Mouse (Mus musculus): ENCODE results near the gene Zfp213.
"Not testable (repeated sequence)": the region's sequence is repeated elsewhere in the genome, so short reads cannot be mapped to it uniquely, and the experiment has no call there.

The Zfp213 gene

DNA sequence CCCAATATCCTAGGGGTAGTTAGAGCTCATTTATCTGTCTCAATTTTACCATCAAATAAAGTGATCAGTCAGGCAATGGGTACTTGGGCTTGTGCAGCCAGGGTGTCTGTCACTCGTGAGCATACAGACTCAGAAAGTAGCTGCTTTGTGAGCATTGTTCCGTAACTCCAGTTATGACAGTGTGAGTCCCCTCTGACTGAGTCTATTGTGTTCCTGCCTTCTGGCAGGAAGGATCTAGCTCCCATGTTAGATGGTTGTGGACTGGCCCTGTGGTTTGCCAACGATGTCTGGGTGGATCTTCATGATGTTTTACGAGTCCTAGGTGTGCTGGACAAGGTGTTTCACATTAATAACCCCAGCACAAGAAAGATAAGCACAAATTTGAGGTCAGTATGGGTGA is 21.2 kb downstream of the Zfp213 start:
- no peak for DNase-seq

DNA sequence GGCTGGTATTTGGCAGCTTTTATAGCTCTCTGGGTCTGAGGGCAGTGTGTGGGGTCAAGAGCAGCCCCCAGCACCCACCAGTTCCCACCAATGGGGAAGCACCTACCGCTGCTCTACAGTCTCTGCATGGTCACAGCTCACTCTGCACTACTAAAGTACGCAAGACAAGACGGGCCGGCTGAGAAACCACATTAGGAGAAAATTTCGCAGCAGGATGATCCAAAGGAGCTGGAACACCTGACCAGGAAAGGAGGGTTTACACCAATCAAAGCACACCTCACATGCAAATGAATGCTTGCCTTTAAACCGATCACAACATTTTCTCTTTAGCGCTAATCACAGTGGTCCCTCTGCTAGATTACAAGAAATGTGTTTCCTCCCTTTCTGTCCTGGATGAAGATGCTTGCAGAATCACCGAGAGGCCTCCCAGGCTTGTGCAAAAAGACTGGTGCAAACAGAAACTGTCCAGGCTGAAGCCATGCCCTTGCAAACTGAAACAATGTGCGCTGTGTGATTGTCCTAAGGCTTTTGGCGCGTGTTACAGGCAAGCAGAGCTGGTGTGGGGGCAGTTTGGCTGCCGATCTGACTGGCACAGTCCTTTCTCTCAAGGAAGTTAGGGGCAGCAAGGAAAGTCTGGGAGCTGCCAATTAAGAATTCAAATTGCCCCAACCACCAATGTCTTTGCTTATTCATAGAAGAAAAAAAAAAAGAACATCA is 21.9 kb downstream of the Zfp213 start:
- no peak for DNase-seq

DNA sequence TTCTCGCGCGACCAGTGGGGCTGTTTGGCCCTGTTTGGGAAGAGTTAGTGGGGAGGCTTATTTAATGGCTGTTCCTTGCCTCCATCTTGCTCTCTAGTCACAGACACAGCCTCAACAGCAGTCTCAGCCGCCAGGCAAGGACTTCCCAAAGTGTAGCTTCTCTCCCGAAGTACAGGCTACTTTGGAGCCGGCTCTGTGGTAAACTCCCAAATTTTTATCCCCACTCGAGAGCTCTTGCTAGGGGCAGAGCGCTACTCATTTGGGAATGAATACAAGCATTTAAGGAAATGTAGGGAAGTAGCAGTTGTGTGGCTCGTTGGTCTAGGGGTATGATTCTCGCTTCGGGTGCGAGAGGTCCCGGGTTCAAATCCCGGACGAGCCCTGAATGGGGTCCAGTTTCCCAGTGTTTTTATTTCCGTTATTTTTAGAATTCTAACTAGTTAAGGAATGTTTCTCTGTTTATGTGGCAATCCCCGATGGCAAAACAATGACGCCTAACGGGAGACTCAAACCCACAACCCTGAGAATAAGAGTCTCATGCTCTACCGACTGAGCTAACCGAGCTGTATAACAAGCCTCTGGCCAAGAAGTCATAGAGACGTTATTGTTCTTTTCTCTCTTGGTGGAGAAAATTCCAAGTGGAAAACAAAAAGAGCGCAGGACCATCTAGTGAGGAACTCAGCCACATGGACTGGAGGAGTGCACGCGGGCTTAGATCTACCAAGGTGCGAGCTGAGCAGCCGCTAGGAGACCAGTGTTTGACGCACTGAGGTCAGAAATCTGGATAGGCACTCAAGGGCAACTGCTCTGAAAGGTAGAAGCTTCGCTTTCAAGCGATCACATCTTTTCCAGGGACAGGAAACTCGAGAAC is 23.2 kb downstream of the Zfp213 start:
- no peak for DNase-seq

DNA sequence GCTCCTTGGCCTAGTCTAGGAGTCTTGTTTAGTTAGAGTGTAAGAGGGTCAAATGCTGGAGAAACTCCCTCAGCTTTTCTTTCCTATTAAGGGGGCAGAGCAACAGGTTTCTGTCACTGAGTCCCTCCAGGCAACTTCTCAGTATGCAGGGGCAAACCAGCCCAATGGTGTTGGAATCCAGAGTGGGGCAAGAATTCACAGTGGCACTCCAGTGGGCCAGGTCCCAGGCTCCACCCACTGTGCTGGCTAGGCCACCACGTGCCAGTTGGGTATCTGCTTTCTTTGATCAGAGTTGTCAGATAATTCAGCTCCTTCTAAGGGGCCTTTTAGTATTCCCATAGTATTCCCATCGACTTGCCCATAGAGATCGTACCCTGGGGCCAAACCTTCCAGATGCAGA is 23.9 kb downstream of the Zfp213 start:
- DNase-seq: no peak

DNA sequence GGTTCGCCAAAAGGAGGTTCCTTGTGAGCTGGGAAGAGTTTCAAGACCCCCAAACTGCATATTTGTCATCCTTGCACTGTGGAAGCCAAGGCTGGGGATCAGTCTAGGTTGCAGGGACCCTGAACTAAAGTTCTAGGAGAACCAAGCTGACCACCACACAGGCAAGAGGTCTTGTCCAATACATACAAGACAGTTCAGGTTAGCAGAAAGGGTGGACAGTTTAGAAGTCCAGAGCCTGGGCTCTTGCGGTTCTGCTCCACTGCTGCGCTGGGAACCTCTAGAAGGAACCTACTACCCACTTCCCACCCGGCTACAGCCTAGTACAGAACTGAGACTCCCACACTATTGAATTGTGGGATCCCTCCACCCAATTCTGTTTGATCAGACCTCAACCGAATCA is 24.4 kb downstream of the Zfp213 start:
- DNase-seq: no peak

DNA sequence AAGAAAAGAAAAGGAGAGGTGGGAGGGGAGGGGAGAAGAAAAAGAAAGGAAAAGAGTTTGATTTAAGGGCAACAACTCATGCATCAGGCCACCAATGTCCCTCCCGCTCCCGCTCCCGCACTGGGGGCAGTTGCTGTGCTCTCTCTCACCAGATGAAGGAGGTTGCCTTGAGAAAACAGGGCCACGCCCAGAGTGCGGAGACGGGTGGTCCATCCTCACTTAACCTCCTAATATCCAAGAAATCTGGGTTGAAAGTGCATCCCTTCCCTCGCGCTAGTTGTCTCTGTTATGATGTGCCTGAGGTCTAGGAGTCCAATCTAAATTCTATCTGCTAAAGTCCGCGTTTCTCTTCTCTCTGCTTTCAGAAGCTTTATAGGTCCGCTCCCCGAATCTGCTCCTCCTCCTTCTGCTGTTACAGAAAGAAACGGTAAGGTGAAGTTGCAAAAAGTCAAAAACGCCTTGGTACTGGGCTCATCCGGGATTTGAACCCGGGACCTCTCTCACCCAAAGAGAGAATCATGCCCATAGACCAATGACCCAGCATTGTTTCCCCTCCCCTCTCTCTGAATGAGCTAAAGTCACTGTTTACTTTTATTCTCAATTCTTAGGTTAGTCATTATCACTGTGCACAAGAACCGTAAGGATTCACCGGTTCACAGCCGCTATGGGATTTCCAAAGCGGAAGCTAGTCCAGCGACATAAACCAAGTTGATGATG is 25.6 kb downstream of the Zfp213 start:
- DNase-seq: no peak

DNA sequence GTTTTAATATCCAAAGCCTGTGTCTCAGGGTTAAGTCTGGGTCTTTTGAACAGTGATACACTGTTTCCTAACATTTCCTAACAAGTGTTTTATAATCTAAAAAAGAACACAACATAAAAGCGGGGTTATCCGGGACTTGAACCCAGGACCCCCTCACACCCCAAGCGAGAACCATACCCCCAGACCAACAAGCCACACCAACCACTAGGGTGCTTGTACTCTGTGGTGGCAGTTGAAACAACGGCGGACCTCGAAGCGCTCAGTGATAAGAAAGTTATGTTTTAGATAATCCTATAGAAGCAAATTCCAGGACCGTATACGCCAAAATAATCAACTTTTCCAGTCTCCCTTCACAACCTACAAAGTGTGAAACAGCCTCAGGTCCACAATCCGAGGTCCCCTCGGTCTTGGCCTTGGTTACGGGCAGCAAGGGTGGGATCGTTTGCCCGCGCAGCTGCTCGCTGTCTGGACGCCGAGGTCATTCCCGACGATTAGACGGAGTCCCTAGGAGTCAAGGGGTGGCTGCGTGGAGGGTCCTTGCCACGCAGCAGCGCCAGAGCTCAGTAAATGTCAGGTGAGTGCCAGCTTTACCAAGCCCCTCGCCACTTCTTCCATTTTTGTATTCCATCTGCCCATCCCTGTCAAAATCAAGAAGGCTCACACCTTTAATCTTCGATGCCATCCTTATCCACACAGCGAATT is 26.3 kb downstream of the Zfp213 start:
- DNase-seq: no peak

DNA sequence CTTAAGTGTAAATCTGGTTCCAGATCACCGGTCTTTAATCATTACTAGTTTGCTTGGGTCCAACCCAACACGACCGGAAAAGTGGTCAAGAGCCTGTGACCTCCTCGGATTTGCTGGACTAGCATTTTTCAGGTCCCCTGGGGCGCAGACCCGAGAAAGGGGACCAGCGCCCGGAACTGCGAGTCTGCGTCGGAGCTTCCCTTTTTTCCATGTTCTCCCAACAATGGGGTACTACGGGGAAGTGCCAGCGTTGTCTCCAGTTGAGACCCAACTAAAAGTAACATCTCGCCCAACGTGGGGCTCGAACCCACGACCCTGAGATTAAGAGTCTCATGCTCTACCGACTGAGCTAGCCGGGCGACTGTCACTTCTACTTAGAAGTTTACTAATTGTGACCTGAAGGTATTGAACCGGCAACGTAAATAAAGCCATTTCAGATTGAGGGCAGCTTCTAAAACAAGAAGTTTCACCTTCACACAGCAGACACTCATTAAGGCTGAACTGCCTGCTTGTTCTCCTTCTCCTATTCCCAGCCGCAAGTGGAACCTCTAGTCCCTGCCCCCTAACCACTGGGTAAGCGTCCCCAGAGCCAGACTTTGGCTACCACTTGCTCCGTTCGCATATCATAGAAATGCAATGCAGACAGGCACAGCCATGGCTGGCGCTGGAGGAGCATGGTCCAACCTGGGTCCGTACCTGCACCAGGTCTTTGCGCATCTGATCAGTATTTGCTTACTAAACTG is 28.8 kb downstream of the Zfp213 start:
- not testable (repeated sequence) for DNase-seq

DNA sequence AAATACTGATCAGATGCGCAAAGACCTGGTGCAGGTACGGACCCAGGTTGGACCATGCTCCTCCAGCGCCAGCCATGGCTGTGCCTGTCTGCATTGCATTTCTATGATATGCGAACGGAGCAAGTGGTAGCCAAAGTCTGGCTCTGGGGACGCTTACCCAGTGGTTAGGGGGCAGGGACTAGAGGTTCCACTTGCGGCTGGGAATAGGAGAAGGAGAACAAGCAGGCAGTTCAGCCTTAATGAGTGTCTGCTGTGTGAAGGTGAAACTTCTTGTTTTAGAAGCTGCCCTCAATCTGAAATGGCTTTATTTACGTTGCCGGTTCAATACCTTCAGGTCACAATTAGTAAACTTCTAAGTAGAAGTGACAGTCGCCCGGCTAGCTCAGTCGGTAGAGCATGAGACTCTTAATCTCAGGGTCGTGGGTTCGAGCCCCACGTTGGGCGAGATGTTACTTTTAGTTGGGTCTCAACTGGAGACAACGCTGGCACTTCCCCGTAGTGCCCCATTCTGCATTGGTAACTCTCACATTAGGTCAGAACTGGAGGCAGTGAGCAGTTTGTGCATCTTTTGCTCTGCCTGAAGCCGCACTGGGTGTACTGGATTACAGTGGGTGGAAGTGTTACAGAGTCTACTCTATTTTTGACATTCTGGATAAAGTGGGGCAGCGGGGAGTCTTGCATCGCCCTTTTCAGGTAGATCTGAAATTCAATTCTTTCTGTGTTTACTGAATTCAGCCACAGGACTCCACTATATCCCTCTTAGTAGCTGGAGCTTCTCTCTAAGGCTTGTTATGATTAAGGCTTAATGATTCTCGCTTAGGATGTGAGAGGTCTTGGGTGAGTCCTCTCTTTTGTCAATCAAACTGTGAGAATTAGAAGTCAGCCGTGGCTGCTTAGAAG is 30.2 kb downstream of the Zfp213 start:
- not testable (repeated sequence) for DNase-seq

DNA sequence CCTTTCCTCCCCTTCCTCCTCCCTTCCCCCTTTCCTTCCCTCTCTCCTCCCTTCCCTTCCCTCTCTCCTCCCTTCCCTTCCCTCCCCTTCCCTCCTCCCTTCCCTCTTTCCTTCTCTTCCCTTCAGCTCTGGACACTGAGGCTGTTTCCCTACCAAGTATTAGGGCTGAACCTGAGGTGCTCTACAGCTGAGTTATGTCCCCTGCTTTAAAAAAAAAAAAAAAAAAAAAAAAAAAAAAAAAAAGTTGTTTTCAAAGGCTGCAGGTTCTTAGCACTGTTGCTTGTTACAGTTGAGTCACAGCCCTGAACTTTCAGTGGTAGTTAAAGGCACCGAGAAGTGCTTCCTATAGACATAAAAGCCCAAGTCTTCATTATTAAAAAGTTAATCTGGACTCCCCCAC is 32.6 kb downstream of the Zfp213 start:
- DNase-seq: not testable (repeated sequence)

DNA sequence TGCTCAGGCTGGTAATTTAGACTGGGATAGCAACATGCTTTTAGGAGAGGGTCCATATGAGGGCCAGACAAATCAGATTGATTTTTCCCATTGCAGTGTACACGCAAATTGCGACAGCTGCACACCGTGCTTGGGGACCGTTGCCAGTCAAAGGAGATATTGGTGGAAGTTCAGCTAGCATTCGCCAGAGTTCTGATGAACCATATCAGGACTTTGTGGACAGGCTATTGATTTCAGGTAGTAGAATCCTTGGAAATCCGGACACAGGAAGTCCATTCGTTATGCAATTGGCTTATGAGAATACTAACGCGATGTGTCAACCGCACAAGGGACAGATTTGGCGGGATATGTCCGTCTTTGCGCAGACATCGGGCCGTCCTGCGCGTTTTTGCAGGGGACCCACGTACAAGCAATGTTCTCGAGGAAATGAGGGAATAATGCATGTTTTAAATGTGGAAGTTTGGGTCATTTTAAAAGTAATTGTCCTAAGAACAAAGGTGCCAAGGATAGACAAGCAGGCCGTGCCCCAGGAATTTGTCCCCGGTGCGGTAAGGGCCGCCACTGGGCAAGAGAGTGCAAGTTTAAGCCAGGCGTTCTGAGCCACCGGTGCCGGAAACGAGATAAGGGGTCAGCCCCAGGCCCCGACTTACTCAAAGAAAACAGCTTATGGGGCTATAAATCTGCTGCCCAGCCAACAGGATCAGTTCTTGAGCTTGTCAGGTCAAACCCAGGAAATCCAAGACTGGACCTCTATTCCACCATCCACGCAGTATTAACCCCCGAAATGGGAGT is 40.9 kb downstream of the Zfp213 start:
- not testable (repeated sequence) for DNase-seq

DNA sequence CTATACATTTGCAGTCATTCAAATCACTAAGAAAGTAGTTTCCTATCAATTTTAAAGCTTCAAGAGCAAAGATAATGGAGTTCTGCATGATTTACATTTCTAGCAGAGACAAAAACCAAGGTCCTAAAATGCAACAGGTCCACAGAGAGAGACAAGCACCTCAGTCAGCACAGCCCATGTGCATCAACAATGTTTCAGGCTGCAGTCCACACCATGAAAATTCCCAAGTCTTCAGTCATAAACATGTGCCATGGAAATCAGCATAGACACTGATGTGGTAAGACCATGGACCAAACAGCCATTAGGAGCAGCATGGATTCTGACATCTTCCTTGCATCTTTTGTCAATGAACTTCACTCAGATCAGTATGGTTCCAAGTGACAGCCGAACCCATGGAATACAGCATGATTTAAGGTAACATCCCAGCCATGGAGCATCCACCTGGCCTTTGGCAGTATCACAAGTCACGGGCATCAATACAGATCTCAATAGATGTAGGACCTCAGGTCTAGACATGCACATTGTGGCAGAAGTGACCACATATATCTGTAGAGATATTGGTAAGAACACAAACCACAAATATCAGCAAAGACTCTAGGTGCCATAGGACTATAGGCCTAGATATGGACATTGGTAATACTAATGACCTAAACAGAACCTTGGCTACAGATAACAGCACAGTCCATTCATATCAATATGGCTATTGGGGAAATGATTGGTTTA is 45.2 kb downstream of the Zfp213 start:
- no peak for DNase-seq

Data from spleen, adult 18-20 months (tissue).